23 mouse cellular contexts compared by ENCODE assay signal in the genomic region with DNA sequence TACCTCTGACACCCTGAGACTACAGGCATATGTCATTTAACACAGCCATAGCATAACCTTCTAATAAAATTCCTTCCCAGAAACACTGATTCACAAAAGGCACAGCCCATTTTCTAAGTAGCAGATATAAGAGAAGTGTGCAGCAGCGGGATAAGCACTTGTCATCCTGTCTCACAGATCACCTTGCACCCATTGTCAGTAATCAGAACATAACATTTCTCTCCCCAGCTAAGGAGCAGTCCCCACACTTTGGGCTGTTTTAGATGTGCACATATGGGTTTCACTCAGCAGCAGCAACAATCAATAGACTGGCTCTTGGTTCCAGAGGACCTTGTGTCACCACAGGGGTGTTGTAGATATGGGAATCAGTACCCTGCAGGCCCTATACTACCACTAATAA.
"Had no signal": no experiment of that assay in that cellular context is flagged by ENCODE, and none has a peak within 500 bp of the region (broad histone marks: within the 10 kb centered on the region; RNA-seq: fewer than 3 reads in every experiment).

No protein-coding gene starts in this region.

- H3K4me1 ChIP-seq: heart, embryonic 13.5 days; heart, embryonic 15.5 days; hindbrain, embryonic 10.5 days; hindbrain, embryonic 12.5 days; hindbrain, embryonic 15.5 days; limb, embryonic 10.5 days; limb, embryonic 12.5 days; liver, embryonic 15.5 days had no signal

- H3K27ac ChIP-seq: heart, adult 2 months; heart, embryonic 13.5 days; heart, embryonic 15.5 days; hindbrain, embryonic 10.5 days; hindbrain, embryonic 12.5 days; hindbrain, embryonic 15.5 days; hindbrain, postnatal 0 days; layer of hippocampus, adult 2 months; left cerebral cortex, adult 2 months; limb, embryonic 10.5 days; limb, embryonic 12.5 days; liver, embryonic 15.5 days had no signal

- H3K9ac ChIP-seq: heart, embryonic 13.5 days; heart, embryonic 15.5 days; hindbrain, embryonic 12.5 days; hindbrain, embryonic 15.5 days; limb, embryonic 12.5 days; liver, embryonic 15.5 days had no signal

- H3K36me3 ChIP-seq: heart, embryonic 13.5 days; heart, embryonic 15.5 days; hindbrain, embryonic 10.5 days; hindbrain, embryonic 12.5 days; hindbrain, embryonic 15.5 days; limb, embryonic 10.5 days; limb, embryonic 12.5 days; liver, embryonic 15.5 days had no signal

- ATAC-seq: hindbrain, postnatal 0 days; intestine, embryonic 16.5 days had no signal

- DNase-seq: gastrocnemius, postnatal 14 days; gastrocnemius, postnatal 36 days; heart, adult 11 months; heart, adult 2 months; heart, postnatal 4 days; kidney, adult 11 months; kidney, adult 2 months; kidney, postnatal 10 days; kidney, postnatal 25 days; kidney, postnatal 4 days had no signal

- H3K4me3 ChIP-seq: heart, adult 2 months; heart, embryonic 13.5 days; heart, embryonic 15.5 days; hindbrain, embryonic 10.5 days; hindbrain, embryonic 12.5 days; hindbrain, embryonic 15.5 days; layer of hippocampus, adult 2 months; left cerebral cortex, adult 2 months; limb, embryonic 10.5 days; limb, embryonic 12.5 days; liver, embryonic 15.5 days had no signal

- H3K27me3 ChIP-seq: heart, embryonic 13.5 days; heart, embryonic 15.5 days; hindbrain, embryonic 12.5 days; hindbrain, embryonic 15.5 days; limb, embryonic 12.5 days; liver, embryonic 15.5 days had no signal

- H3K4me2 ChIP-seq: heart, embryonic 11.5 days; heart, embryonic 13.5 days; heart, embryonic 15.5 days; hindbrain, embryonic 12.5 days; hindbrain, embryonic 15.5 days; limb, embryonic 12.5 days; liver, embryonic 15.5 days had no signal

- H3K9me3 ChIP-seq: heart, embryonic 13.5 days; heart, embryonic 15.5 days; hindbrain, embryonic 10.5 days; hindbrain, embryonic 12.5 days; hindbrain, embryonic 15.5 days; limb, embryonic 10.5 days; limb, embryonic 12.5 days; liver, embryonic 15.5 days had no signal
